Mouse (Mus musculus): ENCODE data around the gene Prdx5. TPM values are rescaled to one million over a fixed set of nuclear protein-coding genes. Genes with fewer than 3 reads are reported as not detected.
"Not testable (repeated sequence)": the region's sequence is repeated elsewhere in the genome, so short reads cannot be mapped to it uniquely, and the experiment has no call there.

The Prdx5 gene
- polyA plus RNA-seq, 1 experiment from 2014 or later: 218 TPM

DNA sequence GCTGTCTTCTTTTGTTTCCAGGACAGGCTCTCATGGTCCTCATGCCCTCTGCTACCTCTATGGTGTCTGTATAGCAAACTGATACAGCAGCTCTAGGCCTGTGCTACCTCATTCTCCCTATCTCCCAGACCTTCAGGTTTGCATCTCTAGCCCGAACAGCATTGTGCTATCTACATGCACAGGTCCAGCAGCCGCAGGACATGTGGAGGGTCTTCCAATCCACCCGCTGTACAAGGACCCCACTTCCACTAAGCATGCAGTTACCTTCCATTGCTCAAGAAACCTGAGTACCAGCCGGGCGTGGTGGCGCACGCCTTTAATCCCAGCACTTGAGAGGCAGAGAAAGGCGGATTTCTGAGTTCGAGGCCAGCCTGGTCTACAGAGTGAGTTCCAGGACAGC lies 4.6 kb upstream of the Prdx5 start:
- no peak for ATAC-seq (ENCODE audit: insufficient number of reproducible peaks, low FRiP score)

DNA sequence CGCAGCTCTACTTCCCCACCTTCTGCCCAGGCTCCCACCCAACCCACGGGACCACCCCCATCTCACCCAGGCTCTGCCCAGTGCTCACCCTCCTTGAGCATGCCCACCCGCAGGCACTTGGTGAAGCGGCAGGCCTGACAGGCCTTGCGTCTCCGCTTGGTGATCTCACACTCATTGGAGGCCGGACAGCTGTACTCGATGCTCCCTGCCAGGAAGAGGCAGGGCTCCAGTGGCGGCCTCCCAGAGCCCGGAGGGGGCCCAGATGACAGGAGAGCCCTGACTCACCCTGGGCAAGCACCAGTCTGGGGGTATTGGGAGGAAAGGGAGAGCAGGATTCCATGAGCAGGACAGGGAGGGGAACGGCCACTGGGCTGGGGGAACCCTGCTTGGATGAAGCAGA lies 4.1 kb upstream of the Prdx5 start:
- H3K9me3 ChIP-seq (replicated peaks): no peaks in the 10 kb centered on the region
- peaks cover 45% of the 10 kb centered on the region for H3K36me3 ChIP-seq
- no peak overlapping the region for H3K9ac ChIP-seq
- H3K4me3 ChIP-seq: no peak overlapping the region
- WGBS: 82% methylated on average over 10 of the region's 11 CpGs
- ATAC-seq (ENCODE audit: insufficient number of reproducible peaks, low FRiP score): no peak
- no peak overlapping the region for H3K27ac ChIP-seq (ENCODE audit: poor library complexity, severe bottlenecking)
- no peak overlapping the region for H3K4me2 ChIP-seq
- H3K27me3 ChIP-seq (replicated peaks): no peaks in the 10 kb centered on the region
- peaks cover 26% of the 10 kb centered on the region for H3K4me1 ChIP-seq (replicated peaks)

More for the DNA sequence above, 4.6 kb upstream of the Prdx5 start:
- Histone ChIP-seq H3K9me3 (replicated peaks) (no peaks in the 10 kb centered on the region), H3K9ac (no peak overlapping the region), H3K27ac (ENCODE audit: poor library complexity, severe bottlenecking) (no peak overlapping the region), H3K4me3 (no peak overlapping the region), H3K4me2 (no peak overlapping the region), H3K36me3 (peaks cover 45% of the 10 kb centered on the region), H3K4me1 (replicated peaks) (peaks cover 31% of the 10 kb centered on the region), H3K27me3 (replicated peaks) (no peaks in the 10 kb centered on the region)
- WGBS: 88% methylated on average over 9 of the region's 9 CpGs

DNA sequence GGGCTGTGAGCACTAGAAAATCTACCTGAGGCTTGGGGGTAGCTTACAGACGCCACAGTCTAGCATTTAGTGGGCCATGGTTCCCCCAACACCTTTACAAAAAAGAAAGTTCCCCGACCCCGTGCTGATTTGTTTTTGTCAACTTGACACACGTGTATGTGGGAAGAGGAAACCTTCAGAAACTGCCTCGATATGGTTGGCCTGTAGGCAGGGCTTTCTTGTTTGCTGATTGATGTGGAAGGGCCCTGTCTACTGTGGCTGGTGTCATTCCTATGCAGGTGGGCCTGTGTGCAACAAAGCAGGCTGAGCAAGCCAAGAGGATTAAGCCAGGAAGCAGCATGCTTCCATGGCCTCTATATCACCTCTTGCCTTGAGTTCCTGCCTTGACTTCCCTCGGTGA lies 3.1 kb upstream of the Prdx5 start:
- 86% methylated on average over 6 of the region's 6 CpGs for WGBS
- Histone ChIP-seq H3K9me3 (replicated peaks) (no peaks in the 10 kb centered on the region), H3K4me2 (no peak overlapping the region), H3K9ac (no peak overlapping the region), H3K27me3 (replicated peaks) (no peaks in the 10 kb centered on the region), H3K4me3 (no peak overlapping the region), H3K27ac (ENCODE audit: poor library complexity, severe bottlenecking) (no peak overlapping the region), H3K36me3 (peaks cover 37% of the 10 kb centered on the region), H3K4me1 (replicated peaks) (peaks cover 33% of the 10 kb centered on the region)
- ATAC-seq (ENCODE audit: insufficient number of reproducible peaks, low FRiP score): no peak

DNA sequence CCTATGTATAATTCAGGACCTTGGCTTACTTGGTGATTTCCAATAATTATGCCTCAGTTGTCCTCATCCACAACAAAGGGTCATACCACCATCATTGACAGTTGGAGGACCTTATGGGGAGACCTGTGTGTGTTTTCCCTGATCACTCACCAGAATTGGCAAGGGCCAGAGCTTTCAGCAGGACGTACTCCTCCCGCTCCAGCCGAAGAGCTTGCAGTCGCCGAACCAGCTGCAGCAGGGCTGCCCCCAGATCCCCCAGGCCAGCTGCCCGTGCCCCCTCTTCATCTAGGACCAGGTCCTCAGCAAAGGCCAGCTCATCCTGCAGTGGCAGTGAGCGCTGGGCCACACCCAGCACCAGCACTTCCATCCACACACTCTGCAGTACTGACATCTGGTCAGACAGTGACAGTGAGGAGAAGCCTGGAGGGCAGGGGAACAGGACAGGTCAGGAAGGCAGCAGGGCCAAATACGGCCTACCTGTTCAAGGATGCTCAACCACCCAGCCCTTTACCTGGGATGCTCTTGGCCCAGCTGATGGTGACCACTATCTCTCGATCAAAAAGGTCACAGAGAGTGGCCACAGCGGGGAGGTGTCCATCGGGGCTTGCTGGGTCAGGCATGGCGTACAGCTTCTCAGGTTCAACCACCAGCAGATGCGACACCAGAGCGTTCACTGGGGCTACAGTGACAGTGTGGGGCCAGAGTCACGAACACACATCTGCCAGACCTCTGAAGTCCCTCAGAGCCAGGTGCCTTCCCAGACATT lies 2.5 kb upstream of the Prdx5 start:
- 93% methylated on average over 15 of the region's 15 CpGs for WGBS
- Histone ChIP-seq H3K4me1 (replicated peaks) (peaks cover 39% of the 10 kb centered on the region), H3K27ac (ENCODE audit: poor library complexity, severe bottlenecking) (no peak overlapping the region), H3K4me2 (no peak overlapping the region), H3K9ac (no peak overlapping the region), H3K27me3 (replicated peaks) (no peaks in the 10 kb centered on the region), H3K4me3 (no peak overlapping the region), H3K36me3 (peaks cover 37% of the 10 kb centered on the region), H3K9me3 (replicated peaks) (no peaks in the 10 kb centered on the region)
- no peak for ATAC-seq (ENCODE audit: insufficient number of reproducible peaks, low FRiP score)

DNA sequence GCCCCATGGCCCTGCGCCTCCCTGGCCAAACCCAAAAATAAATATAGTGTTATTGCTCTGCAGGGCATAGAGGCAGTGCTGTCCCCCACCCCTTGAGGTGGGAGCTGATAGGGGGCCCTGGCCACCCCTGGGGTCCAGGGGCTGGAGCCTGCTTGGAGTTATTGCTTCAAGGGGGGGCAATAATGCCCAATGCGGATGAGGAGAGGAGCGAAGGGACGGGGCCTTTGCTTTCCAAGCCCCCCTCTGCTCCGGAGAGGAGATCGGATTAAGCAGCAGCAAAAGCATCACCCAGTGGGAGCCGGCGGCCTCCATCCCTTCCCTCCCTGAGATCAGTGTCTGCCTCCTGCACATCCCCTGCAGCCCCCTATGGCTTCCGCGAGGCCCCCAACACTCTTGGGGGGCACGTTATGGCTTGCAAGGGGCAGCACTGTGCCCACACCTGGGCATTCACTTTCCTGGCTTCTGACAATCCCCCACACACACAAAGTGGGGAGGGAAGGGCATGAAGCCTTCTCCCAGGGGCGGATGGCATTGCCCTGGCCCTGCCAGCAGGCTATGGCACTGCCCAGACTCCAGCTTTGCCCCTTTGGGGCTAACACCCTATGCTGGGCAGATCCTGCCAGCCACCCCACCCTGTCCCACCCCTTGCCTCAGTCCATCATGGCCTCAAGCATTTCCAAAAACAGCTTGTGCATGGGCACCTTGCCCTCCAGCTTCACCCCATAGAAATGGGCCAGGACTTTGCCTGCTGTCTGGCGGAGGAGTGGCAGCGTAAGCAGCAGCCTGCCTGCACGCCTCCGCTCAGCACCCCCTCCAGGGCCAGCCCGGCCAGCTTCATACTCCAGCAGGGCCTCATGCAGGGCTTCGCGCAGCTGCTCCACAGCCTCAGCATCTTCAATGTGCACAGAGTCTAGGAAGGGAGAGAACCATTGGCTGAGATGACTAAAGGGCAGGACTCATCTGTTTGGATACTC lies 1.5 kb upstream of the Prdx5 start:
- H3K36me3 ChIP-seq: peaks cover 46% of the 10 kb centered on the region
- no peak overlapping the region for H3K27ac ChIP-seq (ENCODE audit: poor library complexity, severe bottlenecking)
- ATAC-seq (ENCODE audit: insufficient number of reproducible peaks, low FRiP score): no peak
- no peaks in the 10 kb centered on the region for H3K9me3 ChIP-seq (replicated peaks)
- H3K4me2 ChIP-seq: peak overlapping the region; percentile 80
- 85% methylated on average over 19 of the region's 19 CpGs for WGBS
- peak overlapping the region; percentile 66 for H3K4me3 ChIP-seq
- H3K9ac ChIP-seq: peak overlapping the region; percentile 44
- no peaks in the 10 kb centered on the region for H3K27me3 ChIP-seq (replicated peaks)
- H3K4me1 ChIP-seq (replicated peaks): peaks cover 37% of the 10 kb centered on the region

DNA sequence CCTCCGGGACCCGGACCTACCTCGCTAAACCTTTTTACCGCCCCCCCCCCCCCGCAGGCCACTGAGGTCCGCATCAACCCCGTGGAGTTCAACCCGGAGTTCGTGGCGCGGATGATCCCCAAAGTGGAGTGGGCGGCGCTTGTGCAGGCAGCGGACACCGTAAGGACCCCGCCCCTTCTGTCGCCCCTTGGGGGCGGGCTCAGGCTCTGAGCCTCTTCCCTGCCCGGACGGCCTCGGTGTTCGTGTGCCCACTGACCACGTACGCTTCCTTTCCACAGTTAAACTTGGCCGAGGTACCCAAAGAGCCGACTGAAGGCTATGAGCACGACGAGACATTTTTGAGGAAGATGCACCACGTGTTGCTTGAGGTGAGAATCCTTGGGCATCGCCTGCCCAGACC lies 400 bp upstream of the Prdx5 start:
- peak; percentile 59 for ATAC-seq (ENCODE audit: insufficient number of reproducible peaks, low FRiP score)
- not testable (repeated sequence) for H3K27me3 ChIP-seq (replicated peaks); H3K9me3 ChIP-seq (replicated peaks)
- Histone ChIP-seq H3K4me2 (peak overlapping the region; percentile 80), H3K27ac (ENCODE audit: poor library complexity, severe bottlenecking) (peak overlapping the region; percentile 88), H3K36me3 (peaks cover 55% of the 10 kb centered on the region), H3K9ac (peak overlapping the region; percentile 78), H3K4me1 (replicated peaks) (peaks cover 29% of the 10 kb centered on the region), H3K4me3 (peak overlapping the region; percentile 66)
- 1% methylated on average over 30 of the region's 30 CpGs for WGBS

DNA sequence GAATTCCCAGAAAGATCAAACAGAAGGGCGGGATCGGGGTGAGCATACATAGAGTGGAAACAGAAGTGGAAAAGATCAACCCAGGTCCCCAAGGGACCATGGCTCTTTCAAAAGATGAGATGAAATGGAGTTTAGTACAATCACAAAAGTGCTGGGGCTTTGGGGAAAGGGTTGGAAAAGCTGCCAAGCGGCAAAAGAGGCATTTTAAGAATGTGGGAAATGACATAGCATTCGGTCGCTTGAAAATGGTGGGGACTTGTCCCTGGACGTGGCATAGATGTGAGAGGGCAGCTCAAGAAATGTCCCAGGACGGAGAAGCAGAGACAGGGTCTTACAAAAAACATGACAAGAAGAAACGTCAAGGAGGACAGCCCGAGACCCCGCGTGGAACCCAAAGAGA lies 885 bp downstream of the Prdx5 start:
- Histone ChIP-seq H3K9ac (peak overlapping the region; percentile 78), H3K4me3 (peak overlapping the region; percentile 66), H3K9me3 (replicated peaks) (no peaks in the 10 kb centered on the region), H3K27me3 (replicated peaks) (no peaks in the 10 kb centered on the region), H3K4me1 (replicated peaks) (peaks cover 25% of the 10 kb centered on the region), H3K27ac (ENCODE audit: poor library complexity, severe bottlenecking) (peak overlapping the region; percentile 88), H3K4me2 (peak overlapping the region; percentile 80), H3K36me3 (peaks cover 61% of the 10 kb centered on the region)
- 0 out of 2 replicates have a peak, but pooled peaks have one; percentile 0 for ATAC-seq (ENCODE audit: insufficient number of reproducible peaks, low FRiP score)
- WGBS: 9% methylated on average over 11 of the region's 11 CpGs

DNA sequence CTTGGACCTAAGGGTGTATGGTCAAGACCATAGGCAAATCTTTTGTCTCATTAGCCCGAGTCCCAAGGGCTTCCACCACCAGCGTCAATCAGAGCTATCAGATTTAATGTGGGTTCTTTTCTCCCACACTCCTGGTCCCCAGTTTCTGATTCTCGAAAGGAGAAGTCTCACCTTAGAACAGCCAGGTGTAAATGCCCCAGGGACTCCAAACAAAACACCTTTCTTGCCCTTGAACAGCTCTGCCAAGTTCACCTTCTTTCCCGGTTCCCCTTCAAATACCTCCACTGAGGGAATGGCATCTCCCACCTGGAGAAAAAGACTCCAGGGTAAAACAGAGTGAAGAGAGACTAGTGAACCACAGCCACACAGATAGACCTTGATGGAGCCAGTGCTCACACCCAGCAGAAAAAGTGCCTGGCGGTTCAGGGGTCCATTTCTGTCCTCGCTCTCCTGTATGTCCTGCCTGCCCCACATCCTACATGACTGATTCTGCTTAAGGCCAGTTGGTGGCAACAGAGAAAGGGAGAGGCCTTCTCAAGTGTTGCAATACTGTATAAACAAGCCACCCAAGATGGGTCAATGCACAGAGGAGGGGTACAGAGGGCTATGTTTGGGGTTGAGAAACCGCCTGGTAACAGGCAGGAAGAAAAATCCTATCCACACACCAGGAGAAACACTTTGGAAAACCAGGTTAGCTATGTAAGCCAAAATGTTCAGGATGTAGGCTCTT lies 1.9 kb downstream of the Prdx5 start:
- ATAC-seq (ENCODE audit: insufficient number of reproducible peaks, low FRiP score): no peak
- 77% methylated on average over 7 of the region's 7 CpGs for WGBS
- H3K4me2 ChIP-seq: peak overlapping the region; percentile 80
- no peaks in the 10 kb centered on the region for H3K9me3 ChIP-seq (replicated peaks)
- peaks cover 25% of the 10 kb centered on the region for H3K4me1 ChIP-seq (replicated peaks)
- H3K27me3 ChIP-seq (replicated peaks): no peaks in the 10 kb centered on the region
- H3K36me3 ChIP-seq: peaks cover 55% of the 10 kb centered on the region
- H3K27ac ChIP-seq (ENCODE audit: poor library complexity, severe bottlenecking): no peak overlapping the region
- peak overlapping the region; percentile 66 for H3K4me3 ChIP-seq
- H3K9ac ChIP-seq: peak overlapping the region; percentile 78; the same call in 1 of the 2 replicates

DNA sequence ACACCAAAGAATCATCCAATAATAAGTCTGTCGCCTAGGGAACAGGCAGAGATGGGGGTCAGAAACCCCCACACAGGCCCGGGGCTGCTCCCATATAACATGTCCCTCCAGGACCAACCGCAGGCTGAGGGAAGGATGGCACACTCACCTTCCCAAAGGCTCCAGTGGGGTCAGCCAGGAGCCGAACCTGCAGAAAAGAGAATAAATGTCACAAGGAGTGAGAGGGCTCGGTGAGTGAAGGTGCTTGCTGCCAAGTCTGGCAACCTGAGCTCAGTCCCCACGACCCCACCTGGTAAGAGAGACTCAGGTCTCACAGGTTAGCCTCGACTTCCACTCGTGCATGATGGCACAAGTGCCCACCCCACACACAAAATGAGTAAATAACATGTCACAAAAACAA lies 2.8 kb downstream of the Prdx5 start:
- WGBS: 89% methylated on average over 8 of the region's 8 CpGs
- no peak overlapping the region for H3K27ac ChIP-seq (ENCODE audit: poor library complexity, severe bottlenecking)
- H3K9ac ChIP-seq: 0 out of 2 replicates have a peak overlapping the region, but pooled peaks have one; percentile 26
- no peaks in the 10 kb centered on the region for H3K9me3 ChIP-seq (replicated peaks)
- no peak for ATAC-seq (ENCODE audit: insufficient number of reproducible peaks, low FRiP score)
- H3K27me3 ChIP-seq (replicated peaks): no peaks in the 10 kb centered on the region
- peaks cover 48% of the 10 kb centered on the region for H3K36me3 ChIP-seq
- no peak overlapping the region for H3K4me3 ChIP-seq
- peaks cover 25% of the 10 kb centered on the region for H3K4me1 ChIP-seq (replicated peaks)
- H3K4me2 ChIP-seq: no peak overlapping the region

DNA sequence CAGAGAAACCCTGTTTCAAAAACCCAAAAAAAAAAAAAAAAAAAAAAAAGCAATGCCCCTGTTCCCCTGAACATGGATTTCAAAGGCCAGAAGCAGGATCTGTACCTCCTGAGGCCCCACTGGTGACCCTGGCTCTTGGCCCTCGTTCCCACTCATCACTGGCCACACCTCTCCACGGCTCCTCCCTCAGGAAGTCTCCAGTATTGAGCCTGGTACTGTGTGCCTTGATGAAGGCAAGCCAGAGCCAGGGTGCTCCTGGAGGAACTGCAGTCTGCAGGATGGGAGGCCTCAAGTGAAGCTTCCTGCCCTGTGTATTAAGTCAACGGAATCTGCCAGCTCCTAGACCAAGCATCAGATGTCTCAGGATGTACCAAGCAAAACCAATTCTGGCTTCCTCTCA lies 3.7 kb downstream of the Prdx5 start:
- H3K9me3 ChIP-seq (replicated peaks): no peaks in the 10 kb centered on the region
- no peak overlapping the region for H3K4me3 ChIP-seq
- no peaks in the 10 kb centered on the region for H3K27me3 ChIP-seq (replicated peaks)
- no peak overlapping the region for H3K9ac ChIP-seq
- peaks cover 39% of the 10 kb centered on the region for H3K36me3 ChIP-seq
- no peak for ATAC-seq (ENCODE audit: insufficient number of reproducible peaks, low FRiP score)
- H3K4me2 ChIP-seq: no peak overlapping the region
- 83% methylated on average over 3 of the region's 3 CpGs for WGBS
- H3K4me1 ChIP-seq (replicated peaks): peaks cover 18% of the 10 kb centered on the region
- H3K27ac ChIP-seq (ENCODE audit: poor library complexity, severe bottlenecking): no peak overlapping the region
